In genomic region chr8:48527418-48527817, GRCm38 (mm10) we compare ENCODE assay signal across 12 mouse cellular contexts.
DNase-seq lines count a peak whose midpoint lies in the region; ATAC-seq and TF ChIP-seq lines count a peak whose summit lies in the region.
"Had no signal": no experiment of that assay in that cellular context is flagged by ENCODE, and none has a peak within 500 bp of the region (broad histone marks: within the 10 kb centered on the region; RNA-seq: fewer than 3 reads in every experiment).

No protein-coding gene starts in this region.

- no peak overlapping the region for H3K9ac ChIP-seq in intestine, postnatal 0 days (ENCODE audit: low read depth, low read length)
- H3K9ac ChIP-seq in intestine, embryonic 15.5 days, result no peak overlapping the region
- H3K9ac ChIP-seq: embryonic facial prominence, embryonic 13.5 days had no signal

- no peaks in the 10 kb centered on the region for H3K4me1 ChIP-seq in intestine, postnatal 0 days (replicated peaks; ENCODE audit: control insufficient read depth, insufficient read depth, low read length)
- no peaks in the 10 kb centered on the region for H3K4me1 ChIP-seq in intestine, embryonic 15.5 days (replicated peaks)
- H3K4me1 ChIP-seq: megakaryocyte, embryonic 14.5 days had no signal

- DNase-seq in cerebellum, postnatal 14 days, result peak; percentile 19 to 55
- no peak for DNase-seq in cerebellum, adult 8-10 months
- peak; percentile 40 for DNase-seq in 3T3-L1 (ENCODE audit: low read depth, low spot score)
- peak; percentile 6 for DNase-seq in c-Kit-positive CD71-negative TER-119-negative erythroid progenitor cells, embryonic 14.5 days (ENCODE audit: low read depth)
- DNase-seq in adrenal gland, postnatal 4 days (ENCODE audit: low spot score in 2 of 2), result no peak
- DNase-seq in right cerebral cortex, postnatal 4 days, result no peak
- DNase-seq: adrenal gland, adult 8-10 months; gastrocnemius, postnatal 10 days had no signal

- TF ChIP-seq CTCF in intestine, postnatal 0 days (IDR thresholded peaks at IDR 0.05; ENCODE audit: low read depth), result peak; percentile 56

- no peak overlapping the region for H3K4me2 ChIP-seq in intestine, postnatal 0 days (replicated peaks; ENCODE audit: low read depth)
- no peak overlapping the region for H3K4me2 ChIP-seq in intestine, embryonic 15.5 days (replicated peaks)
- H3K4me2 ChIP-seq: embryonic facial prominence, embryonic 13.5 days had no signal

- no peaks in the 10 kb centered on the region for H3K36me3 ChIP-seq in intestine, postnatal 0 days (ENCODE audit: control insufficient read depth, insufficient read depth)
- H3K36me3 ChIP-seq in intestine, embryonic 15.5 days, result no peaks in the 10 kb centered on the region
- H3K36me3 ChIP-seq: embryonic facial prominence, embryonic 13.5 days had no signal

- no peak overlapping the region for H3K27ac ChIP-seq in intestine, postnatal 0 days (ENCODE audit: low read depth, low read length)
- H3K27ac ChIP-seq in intestine, embryonic 15.5 days, result no peak overlapping the region
- H3K27ac ChIP-seq: embryonic facial prominence, embryonic 13.5 days had no signal

- 22% methylated on average over 6 of the region's 6 CpGs for WGBS in intestine, postnatal 0 days
- 30% methylated on average over 6 of the region's 6 CpGs for WGBS in intestine, embryonic 15.5 days

- H3K4me3 ChIP-seq in intestine, postnatal 0 days (ENCODE audit: low read depth, low read length), result no peak overlapping the region
- H3K4me3 ChIP-seq in intestine, embryonic 15.5 days (replicated peaks), result no peak overlapping the region
- H3K4me3 ChIP-seq: embryonic facial prominence, embryonic 13.5 days; megakaryocyte, embryonic 14.5 days had no signal

- ATAC-seq in intestine, postnatal 0 days, result no peak
- no peak for ATAC-seq in intestine, embryonic 15.5 days

- no peaks in the 10 kb centered on the region for H3K9me3 ChIP-seq in intestine, postnatal 0 days (ENCODE audit: control insufficient read depth)
- no peaks in the 10 kb centered on the region for H3K9me3 ChIP-seq in intestine, embryonic 15.5 days
- H3K9me3 ChIP-seq: embryonic facial prominence, embryonic 13.5 days had no signal

- H3K27me3 ChIP-seq in intestine, postnatal 0 days (replicated peaks; ENCODE audit: control insufficient read depth, insufficient read depth, low read length), result no peaks in the 10 kb centered on the region
- H3K27me3 ChIP-seq in intestine, embryonic 15.5 days (replicated peaks), result no peaks in the 10 kb centered on the region
- H3K27me3 ChIP-seq: embryonic facial prominence, embryonic 13.5 days; megakaryocyte, embryonic 14.5 days had no signal

Comparison
In these comparisons a context has a peak if more than half of its experiments do, and no peak if none do; other contexts are left out.
1. DNase-seq: peak in cerebellum, postnatal 14 days (2 of 2), 3T3-L1 (single experiment) and c-Kit-positive CD71-negative TER-119-negative erythroid progenitor cells, embryonic 14.5 days (single experiment); none in cerebellum, adult 8-10 months (single experiment), adrenal gland, postnatal 4 days (0 of 2) and right cerebral cortex, postnatal 4 days (single experiment).